Mouse (Mus musculus) urinary bladder, postnatal 14 days (tissue): ENCODE results near the gene Arl2.
"Not testable (repeated sequence)": the region's sequence is repeated elsewhere in the genome, so short reads cannot be mapped to it uniquely, and the experiment has no call there.

Experiments
- DNase-seq: peaks from one replicate; pipeline ENCODE4 v3.0.0; 2021; ENCODE audit warnings: low spot score

The Arl2 gene

DNA sequence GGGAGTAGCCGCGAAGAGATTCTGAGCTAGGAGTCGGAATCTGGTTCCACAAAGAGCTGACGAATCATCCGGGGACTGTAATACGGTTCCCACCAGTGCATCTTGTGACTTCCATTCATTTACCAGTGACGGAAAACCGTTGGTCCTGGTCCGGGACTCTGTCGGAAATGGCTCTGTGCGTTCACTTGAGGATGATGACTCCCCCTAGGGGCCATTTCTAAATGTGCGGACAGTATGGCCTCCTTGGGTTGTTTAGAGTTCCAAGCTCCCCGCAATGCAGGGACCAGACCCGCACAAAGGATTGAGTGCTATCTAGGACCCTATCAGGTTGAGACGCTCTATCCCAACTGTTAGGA lies at the start of gene Arl2:
Arl2 (minus strand) TSS at position 155 of the 356 bp plus-strand sequence.
- DNase-seq = peak; percentile 81

DNA sequence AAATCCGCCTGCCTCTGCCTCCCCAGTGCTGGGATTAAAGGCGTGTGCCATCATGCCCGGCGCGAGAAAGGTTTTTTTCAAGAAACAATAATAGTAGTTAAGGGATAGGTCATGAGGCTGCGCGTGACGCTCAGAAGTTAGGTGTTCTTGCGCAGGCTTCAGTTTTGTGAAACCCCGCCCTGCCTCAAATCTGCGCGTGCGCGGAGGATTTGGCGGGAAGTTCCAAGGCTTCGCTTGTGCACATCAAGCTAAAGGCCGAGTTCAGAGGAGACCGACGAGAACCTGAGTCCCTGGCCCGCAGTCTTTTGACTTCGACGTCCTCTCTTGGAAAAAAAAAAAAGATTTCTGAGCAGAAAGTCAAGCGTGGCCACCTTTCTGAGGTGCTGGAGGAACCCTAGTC lies 42.8 kb upstream of the Arl2 start, which contains the start of gene Majin:
Majin (plus strand) TSS at position 258 of the 400 bp plus-strand sequence.
- DNase-seq = no peak

DNA sequence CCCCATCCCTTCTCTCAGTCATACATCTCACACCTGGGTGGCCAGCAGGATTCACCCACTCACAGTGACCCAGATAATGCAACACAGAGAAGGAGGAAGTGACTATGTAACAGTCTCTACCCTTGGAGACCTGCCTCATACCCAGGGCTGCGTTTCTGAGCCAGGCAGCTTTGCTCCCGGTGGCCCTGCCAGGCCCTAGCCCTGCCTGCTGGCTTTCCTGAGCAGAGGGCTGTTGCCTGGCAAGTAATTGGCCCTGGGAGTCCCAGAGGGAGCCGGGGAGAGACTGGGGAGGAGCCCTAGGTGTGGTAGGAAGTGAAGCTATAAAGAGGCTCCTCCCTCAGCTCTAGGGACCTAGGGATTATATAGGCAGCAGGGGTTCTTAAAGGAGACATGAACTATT lies 41.2 kb upstream of the Arl2 start:
- no peak for DNase-seq

DNA sequence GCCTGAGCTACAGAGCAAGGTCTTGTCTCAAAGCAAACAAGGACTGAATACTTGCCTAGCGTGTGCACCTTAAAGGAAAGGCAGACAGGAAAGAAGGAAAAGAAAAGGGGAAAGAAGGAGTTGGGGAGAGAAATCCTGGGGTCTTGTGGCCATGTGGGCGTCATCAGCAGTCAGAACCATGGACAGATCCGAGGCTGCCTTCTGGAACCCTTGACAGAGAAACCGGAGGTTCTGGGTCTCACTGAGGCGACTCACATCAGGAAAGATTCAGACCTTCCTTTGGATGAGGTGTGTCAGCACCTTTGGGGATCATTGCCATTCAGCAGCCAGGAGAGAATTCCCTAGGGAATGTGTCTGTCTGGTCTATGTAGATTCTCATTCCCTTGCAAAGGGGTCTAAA lies 40.3 kb upstream of the Arl2 start:
- DNase-seq = no peak

DNA sequence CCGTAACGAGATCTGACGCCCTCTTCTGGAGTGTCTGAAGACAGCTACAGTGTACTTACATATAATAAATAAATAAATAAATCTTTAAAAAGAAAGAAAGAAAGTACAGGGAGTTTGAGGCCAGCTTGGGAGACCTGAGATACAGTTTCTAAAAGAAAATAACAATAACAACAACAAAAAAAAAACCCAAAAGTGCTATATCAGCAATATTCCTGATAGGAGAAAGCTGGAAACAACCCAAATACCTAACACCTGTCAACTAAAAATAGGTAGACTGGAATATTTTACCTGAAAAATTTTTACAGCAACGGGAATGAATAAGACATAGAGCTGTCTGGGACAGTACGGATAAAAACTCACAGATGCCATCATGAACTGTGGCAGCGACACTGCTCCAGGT lies 37.4 kb upstream of the Arl2 start:
- DNase-seq = no peak

DNA sequence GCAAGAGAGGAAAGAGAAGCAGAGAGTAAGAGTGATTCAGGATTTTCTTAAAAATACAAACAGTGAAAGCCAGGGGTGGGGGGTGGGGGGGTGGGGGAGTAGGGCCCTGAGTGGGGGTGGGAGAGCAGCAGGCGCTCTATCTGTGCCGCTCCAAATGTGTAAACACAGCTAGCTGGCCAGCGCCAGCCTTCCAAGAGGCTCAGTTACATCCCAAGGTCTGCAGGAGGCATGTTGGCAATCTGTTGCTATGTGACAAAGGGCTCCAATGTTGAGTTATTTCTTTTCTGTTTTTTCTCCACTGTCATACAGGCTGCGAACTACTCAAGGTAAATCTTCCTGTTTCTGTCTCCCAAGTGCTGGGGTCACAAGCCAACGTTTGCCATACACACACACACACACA lies 33.4 kb upstream of the Arl2 start:
- no peak for DNase-seq

DNA sequence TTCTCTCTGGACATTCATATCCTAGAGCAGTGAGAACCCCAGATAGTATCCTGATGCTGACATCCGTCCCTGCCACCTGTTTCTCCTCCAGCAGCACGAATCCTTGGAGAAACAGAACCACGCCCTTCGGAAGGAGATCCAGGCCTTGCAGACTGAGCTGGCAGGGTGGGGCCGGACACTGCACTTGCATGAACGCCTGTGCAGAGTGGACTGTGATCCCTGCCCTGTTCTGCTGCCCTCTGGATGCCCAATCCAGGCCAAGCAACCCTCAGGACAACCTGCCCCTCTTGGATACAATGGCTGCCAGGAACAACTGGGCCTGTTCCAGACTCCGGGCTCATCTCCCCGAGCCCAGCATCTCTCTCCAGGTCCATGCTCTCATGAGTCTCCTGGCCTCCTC lies 29.9 kb upstream of the Arl2 start:
- peak; percentile 24 for DNase-seq

DNA sequence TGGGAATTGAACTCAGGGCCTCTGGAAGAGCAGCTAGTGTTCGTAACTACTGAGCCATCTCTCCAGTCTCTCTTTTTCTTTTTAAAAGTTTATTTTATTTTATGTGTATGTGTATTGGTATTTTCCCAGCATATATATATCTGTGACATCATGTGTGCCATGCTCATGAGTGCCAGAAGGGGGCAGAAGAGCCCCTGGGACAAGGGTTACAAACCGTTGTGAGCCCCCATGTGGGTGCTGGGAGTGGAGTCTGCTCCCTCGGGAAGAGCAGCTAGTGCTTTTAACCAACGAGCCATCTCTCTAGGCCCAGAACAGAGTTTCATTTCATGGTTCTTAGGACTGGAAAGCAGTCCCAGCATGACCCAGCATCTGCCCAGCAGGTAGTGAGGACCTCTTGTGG lies 25.4 kb upstream of the Arl2 start:
- no peak for DNase-seq

DNA sequence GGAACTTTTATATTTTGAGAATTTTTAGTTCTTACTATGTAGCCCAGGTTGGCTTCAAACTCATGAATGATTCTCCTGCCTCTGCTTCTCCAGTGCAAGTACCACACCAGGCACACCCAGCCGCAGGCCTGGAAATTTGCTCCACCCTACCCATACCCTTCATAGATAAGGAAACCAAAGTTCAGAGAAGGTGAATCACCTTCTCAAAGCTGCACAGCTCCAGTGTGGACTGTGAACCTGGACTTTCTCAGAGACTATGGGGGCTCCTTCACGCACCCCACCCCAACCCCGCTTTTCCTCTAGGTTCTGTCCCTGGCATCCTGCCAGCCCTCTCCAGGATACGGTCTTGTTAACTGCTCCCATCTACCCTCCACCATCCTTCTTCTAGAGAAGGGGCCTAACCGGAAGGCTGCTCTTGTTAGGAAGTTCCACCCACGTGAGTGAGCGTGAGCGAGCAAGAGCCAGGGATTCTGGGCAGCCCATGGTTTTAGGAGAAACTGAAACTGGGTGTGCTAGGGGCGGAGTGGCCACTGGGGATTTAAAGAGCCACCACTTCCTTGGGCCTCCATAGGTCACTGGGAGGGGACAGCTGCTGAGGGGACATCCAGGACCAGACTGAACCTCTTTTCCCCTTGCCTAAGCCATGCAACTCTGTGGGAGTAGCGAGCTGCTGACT lies 22.7 kb upstream of the Arl2 start:
- DNase-seq = peak; percentile 27

DNA sequence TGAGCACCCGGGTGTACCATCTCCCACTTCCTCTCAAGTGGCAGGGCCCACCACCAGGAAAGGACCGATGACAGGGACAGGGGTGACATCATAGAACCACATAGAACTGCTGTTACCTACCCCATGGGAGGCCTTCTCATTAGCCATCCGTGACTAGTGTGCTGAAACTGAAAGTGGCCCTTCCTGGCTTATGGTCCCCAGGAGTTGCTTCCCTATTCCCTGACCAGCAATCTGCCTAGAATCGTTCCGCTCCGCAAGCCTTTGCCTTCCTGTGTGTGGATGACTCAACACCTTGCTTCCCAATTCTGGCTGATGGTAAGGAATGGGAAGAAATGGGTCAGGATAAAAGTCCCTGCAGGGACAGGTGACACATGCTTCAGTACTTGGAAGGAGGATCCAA lies 15.9 kb upstream of the Arl2 start:
- no peak for DNase-seq

DNA sequence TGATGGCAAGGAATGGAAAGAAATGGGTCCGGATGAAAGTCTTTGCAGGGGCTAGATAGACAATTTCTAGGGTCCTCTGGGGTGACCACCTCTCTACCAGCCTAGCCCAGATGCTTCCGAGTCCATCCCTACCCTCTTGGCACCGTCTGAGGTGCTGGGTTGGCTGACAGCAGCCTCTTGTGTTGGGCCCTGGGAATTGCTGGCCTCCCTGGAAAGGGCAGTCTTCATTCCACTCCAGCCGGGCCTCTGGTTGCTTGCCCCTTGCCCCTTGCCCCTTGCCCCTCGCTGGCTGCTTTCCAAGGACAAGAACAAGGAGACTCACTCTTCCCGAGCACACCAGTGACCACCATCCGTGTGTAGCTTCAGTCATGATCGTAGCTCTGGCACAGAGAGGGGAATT lies 15.0 kb upstream of the Arl2 start:
- DNase-seq = no peak

DNA sequence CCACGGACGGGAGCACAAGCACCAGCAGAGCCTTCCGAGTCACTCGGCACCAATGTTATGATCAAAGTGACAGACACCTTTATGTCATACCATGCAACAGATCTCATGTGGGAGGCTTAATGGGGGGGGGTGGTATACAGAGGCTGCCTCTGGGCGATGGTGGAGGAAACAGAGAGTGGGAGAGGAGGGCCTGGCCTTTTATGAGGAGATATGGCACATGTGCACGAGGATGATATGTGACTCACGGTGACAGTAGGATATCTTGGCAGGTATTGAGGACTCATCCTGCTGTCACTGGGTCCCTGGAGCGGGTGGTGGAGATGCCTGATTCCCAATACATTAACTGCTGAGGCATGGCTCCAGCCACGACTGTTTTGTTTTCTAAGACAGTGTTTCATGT lies 13.8 kb upstream of the Arl2 start:
- DNase-seq = no peak

DNA sequence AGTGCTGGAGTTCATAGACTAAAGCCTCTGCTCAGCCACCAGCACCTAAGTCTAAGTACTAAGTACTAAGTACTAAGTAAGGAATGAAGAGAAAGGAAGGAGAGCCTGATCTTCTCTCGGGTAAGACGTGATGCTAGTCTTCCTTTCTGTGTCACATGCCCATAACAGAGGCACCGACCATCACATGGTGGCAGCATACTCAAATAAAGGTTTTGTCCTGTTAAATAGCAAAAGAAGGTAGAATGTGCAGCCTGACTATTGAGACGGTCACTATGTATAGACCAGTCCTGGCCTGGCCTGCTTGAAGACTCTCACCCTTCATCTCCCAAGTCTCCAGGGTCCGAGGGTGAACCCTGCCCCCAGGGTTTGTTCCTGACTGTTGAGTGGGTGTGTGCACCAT lies 3.5 kb upstream of the Arl2 start:
- no peak for DNase-seq

DNA sequence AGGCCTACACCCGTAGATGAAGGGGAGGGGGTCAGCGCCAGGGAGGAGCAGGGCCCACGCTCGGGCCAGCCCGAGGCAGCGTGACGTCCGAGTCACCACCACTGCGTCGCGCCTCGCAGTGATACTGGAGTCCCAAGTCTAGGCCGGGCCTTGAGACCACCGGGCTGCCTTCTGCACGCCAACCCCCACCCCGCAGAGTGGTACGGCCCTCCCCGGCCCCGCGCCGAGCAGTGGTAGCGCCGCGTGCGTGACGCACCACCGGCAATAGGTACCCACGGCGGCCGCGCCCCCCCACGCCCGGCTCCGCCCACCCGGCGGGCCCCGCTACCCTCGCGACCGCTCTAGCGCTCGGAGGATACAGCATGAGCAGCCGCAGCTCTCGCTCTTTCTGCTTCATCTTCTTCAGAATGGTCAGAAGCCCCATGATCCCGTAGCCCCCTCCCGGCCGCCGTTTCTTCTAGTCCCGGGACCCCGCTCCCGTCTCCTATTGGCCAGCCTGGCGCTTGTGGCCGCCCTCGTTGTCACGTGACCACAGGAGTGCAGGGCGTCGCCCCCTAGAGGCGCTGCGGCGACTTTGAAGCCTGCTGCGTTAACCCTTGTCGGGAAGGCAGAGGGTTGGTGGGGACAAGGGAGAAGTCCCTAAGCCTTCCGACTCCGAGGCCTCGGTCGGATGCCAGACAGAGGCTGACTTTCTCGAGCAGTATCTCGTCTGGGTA lies 512 bp downstream of the Arl2 start, which contains the start of gene Batf2:
Batf2 (plus strand) TSS at position 306 of the 716 bp plus-strand sequence.
- peak; percentile 91 for DNase-seq

DNA sequence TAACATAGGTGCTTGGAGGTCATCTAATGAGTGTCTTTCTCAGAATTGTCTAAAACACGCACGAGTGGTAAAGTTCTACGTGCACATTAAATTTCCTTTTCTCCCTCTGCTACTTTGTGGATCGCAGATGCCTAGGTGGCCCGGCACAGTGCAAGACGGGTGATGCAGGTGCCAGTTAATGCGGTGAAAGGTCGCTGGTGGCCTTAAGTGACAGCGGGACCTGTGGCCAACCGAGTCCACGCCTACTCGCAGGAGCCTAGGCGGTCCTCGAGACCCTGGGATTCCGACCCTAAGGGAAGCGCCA lies 1.0 kb downstream of the Arl2 start:
- no peak for DNase-seq

DNA sequence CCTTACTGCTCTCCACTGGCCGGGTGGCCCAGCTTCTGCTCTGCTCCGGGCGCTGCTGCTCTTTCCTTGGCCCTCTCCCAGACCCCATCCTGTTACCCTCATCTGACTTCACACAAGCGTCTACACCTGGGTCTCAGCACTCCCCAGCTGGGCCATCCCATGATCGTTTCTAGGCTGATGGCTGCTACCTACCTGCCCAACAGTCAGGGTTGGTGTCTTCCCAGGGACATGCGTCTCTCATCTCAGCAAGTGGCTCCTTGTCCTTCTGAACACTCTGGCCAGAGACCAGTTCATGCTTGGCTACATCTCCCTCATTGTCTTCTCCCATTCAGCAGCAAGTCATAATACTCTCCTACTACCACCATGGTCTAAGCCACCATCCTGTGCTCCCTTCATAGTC lies 1.6 kb downstream of the Arl2 start:
- no peak for DNase-seq

DNA sequence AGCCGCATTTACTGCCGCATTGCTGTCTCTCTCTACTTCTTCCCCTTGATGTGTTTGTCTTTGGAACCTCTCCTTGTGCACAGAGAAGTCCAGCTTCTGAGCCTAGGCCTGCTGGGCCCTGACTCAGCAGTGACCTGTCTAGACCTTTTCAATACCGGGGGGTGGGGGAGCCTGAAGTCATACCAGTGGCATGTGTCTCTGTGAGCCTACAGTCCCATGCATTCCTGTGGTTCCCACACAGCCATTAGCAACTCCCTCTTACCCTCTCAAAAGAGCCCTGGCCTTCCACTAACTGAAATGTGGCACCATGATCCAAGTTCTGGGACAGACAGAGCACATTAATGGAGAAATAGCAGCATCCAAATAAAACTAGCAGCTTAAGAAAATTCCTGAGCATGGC lies 5.0 kb downstream of the Arl2 start:
- DNase-seq = no peak

DNA sequence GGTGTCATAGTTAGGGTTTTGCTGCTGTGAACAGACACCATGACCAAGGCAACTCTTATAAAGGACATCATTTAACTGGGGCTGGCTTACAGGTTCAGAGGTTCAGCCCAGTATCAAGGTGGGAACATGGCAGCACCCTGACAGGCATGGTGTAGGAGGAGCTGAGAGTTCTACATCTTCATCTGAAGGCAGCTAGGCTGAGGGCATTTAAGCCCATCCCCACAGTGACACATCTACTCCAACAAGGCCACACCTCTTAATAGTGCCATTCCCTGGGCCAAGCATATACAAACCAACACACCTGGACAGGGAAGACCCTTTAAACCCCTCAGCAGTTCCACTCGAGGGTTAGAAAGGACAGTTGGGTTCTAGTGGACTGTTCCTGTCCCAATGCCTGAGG lies 8.2 kb downstream of the Arl2 start:
- not testable (repeated sequence) for DNase-seq

DNA sequence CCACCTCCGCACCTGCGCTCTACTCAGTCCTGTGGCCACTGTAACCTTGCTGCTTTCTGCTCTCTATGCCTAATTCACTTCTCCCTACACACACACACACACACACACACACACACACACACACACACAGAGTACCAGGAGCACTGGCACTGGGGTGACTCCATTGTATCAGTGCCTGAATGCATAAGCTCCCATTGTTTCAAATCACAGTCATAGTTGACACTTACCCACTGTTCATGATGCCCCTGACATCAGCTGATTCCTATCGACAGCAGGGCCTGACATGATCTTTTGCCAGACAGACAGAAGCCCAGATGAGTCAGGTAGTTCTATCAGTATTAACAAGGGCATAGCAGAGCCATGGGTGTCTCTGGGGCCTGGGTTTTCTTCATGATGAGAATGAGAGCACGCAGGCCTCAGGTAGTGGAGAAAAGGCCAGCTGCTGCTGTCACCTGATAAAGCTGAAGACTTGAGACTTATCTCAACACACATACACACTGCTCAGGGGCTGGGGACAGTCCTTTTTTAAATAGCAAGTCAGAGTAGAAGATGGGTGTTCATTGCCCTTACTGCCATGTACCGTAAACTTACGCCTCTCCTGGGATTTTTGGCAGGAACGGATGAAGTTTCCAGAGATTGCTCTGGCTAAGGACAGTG lies 9.0 kb downstream of the Arl2 start:
- no peak for DNase-seq

DNA sequence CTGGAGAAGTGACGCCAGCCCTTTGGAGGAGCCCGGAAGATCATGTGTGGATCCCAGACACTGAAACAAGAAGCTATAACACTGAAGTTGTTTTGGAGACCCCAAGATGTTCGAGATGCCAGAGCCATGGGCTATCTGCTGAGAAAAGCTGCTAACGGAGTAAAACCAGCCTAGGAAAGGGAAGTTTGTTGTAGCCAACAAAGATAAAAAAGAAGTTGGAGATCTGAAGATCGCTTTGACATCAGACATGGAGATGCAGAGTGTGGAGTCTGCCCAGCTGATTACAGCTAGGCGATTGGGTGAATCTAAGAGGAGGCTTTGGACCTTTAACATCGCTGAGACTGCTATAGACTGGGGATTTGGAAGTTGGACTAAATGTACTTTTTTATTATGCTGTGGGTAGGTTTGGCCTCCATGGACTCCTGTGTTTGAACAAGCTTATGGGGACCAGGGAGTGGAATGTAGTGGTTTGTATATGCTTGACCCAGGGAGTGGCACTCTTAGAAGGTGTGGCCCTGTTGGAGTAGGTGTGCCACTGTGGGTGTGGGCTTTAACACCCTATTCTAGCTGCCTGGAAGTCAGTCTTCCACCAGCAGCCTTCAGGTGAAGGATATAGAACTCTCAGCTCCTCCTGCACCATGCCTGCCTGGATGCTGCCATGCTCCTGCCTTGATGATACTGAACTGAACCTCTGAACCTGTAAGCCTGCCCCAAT lies 10.8 kb downstream of the Arl2 start:
- DNase-seq = not testable (repeated sequence)

DNA sequence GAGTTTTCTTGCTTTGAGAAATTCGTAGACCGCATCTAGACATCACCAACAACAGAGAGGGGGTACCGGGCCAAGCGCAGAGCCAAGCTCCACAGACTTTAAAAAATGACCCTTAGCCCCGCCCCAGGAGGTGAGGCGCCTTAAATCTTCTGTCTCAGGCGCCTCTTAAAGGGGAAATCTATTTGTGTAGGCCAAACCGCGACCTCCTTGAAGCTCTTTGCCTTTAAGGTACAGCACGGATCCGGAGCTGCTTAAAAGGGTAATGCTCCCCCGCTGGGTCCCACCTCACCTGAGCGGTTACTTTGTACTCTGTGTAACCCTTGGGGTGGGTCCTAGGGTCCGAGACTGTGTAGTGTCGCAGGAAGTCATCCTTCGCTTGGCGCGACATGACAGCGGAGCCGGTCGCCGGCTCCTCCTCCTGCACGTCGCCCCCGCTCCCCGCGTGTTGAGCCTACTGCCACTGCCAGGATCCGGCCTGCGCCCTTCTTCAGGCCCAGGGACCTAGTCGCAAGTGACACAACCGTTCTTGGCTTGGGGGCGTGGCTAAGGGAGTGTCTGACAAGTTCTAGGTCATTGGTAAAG lies 13.5 kb downstream of the Arl2 start, which contains the start of gene Snx15:
Snx15 (minus strand) TSS at position 545 of the 582 bp plus-strand sequence.
- DNase-seq = peak; percentile 96
